Mouse (Mus musculus): ENCODE data around the gene Dab2ip.

DNA sequence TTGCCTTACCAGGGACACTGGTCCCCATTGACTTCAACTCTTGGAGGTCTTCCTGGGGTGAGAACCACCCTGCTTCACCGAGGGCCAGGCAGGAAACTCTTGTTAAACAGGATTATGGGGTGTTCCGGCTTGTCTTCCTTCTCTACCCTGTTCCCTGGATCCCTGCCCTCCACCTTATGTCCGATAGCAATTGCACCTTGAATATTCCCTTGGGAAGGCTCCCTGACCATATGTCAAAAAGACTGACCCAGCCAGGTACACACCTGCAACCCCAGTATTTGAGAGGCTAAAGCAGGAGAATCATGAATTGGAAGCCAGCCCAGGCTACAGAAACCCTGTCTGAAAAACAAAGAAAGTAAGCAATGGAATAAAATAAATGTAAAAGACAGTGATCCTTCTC is 40.8 kb downstream of the Dab2ip start:
- TF ChIP-seq CTCF (IDR thresholded peaks at IDR 0.05; ENCODE audit: control insufficient read depth, insufficient read depth, low read length) (no peak), POLR2A (IDR thresholded peaks at IDR 0.05; ENCODE audit: borderline replicate concordance, control insufficient read depth, low read depth, low read length) (no peak)
